In the genomic region with DNA sequence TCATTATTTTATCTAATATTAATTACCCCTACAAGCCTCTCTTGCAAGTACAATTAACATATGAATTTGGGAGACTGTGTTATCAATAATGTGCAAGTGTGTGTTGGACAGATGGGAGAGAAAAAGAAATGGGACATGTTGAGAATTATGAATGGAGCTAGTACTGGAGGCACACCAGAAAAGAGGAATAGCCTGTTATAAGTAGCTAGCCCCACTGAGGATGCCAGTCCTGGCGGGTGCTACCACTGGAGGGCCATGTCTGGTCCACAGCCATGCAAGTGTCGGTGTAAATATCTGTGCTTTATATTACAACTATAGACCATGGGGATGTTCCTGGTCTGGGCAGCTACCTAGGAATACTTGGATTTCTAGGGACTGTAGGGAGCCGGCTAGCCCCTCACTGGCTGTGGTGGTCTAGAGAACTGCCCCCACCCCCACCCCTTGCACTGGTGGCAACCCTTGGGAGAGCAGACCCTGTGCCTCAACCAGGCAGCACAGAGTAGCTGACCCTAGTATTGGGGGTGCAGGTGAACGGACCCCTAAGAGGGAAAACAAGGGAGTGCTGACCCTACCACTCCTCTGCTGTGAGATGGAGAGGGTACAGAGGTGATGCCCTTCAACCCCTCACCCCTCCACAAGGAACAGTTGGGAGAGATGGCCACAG, we compare ENCODE assay signal across 25 mouse cellular contexts. TPM values are rescaled to one million over a fixed set of nuclear protein-coding genes. Genes with fewer than 3 reads are reported as not detected.
A peak's percentile ranks its signal among the peaks of the same experiment; 100 is the strongest.
DNase-seq lines count a peak whose midpoint lies in the region; ATAC-seq lines count a peak whose summit lies in the region.
"Had no signal": no experiment of that assay in that cellular context is flagged by ENCODE, and none has a peak within 500 bp of the region (broad histone marks: within the 10 kb centered on the region; RNA-seq: fewer than 3 reads in every experiment).

No protein-coding gene starts in this region.

- no peaks in the 10 kb centered on the region for H3K9me3 ChIP-seq in hindbrain, embryonic 12.5 days (replicated peaks)
- no peaks in the 10 kb centered on the region for H3K9me3 ChIP-seq in hindbrain, embryonic 16.5 days (ENCODE audit: control insufficient read depth, low read length)
- no peaks in the 10 kb centered on the region for H3K9me3 ChIP-seq in midbrain, embryonic 12.5 days
- no peaks in the 10 kb centered on the region for H3K9me3 ChIP-seq in midbrain, embryonic 11.5 days (ENCODE audit: control insufficient read depth, low read length)
- H3K9me3 ChIP-seq in midbrain, embryonic 14.5 days (ENCODE audit: control insufficient read depth, low read length), result no peaks in the 10 kb centered on the region
- H3K9me3 ChIP-seq: embryonic facial prominence, embryonic 15.5 days; liver, embryonic 15.5 days; neural tube, embryonic 12.5 days had no signal

- 92% methylated on average over 4 of the region's 4 CpGs for WGBS in hindbrain, embryonic 12.5 days
- WGBS in hindbrain, embryonic 16.5 days, result 91% methylated on average over 4 of the region's 4 CpGs
- 93% methylated on average over 4 of the region's 4 CpGs for WGBS in midbrain, embryonic 12.5 days
- WGBS in midbrain, embryonic 11.5 days, result 88% methylated on average over 4 of the region's 4 CpGs
- WGBS in midbrain, embryonic 14.5 days, result 83% methylated on average over 4 of the region's 4 CpGs

- no peaks in the 10 kb centered on the region for H3K27me3 ChIP-seq in hindbrain, embryonic 12.5 days
- H3K27me3 ChIP-seq in hindbrain, embryonic 16.5 days (replicated peaks; ENCODE audit: control insufficient read depth, insufficient read depth, low read length), result no peaks in the 10 kb centered on the region
- no peaks in the 10 kb centered on the region for H3K27me3 ChIP-seq in midbrain, embryonic 12.5 days
- H3K27me3 ChIP-seq in midbrain, embryonic 11.5 days (ENCODE audit: control insufficient read depth, insufficient read depth, low read length), result no peaks in the 10 kb centered on the region
- no peaks in the 10 kb centered on the region for H3K27me3 ChIP-seq in midbrain, embryonic 14.5 days (ENCODE audit: control insufficient read depth, insufficient read depth, low read length)
- H3K27me3 ChIP-seq: embryonic facial prominence, embryonic 15.5 days; liver, embryonic 15.5 days; neural tube, embryonic 12.5 days had no signal

- no peak overlapping the region for H3K4me3 ChIP-seq in hindbrain, embryonic 12.5 days
- H3K4me3 ChIP-seq in hindbrain, embryonic 16.5 days (ENCODE audit: low read length), result no peak overlapping the region
- H3K4me3 ChIP-seq in midbrain, embryonic 12.5 days, result no peak overlapping the region
- no peak overlapping the region for H3K4me3 ChIP-seq in midbrain, embryonic 11.5 days (ENCODE audit: low read depth, low read length)
- H3K4me3 ChIP-seq in midbrain, embryonic 14.5 days (replicated peaks; ENCODE audit: low read depth, low read length), result no peak overlapping the region
- H3K4me3 ChIP-seq: embryonic facial prominence, embryonic 15.5 days; liver, embryonic 15.5 days; myocyte; neural tube, embryonic 12.5 days had no signal

- no peak overlapping the region for H3K4me2 ChIP-seq in hindbrain, embryonic 12.5 days (replicated peaks)
- no peak overlapping the region for H3K4me2 ChIP-seq in hindbrain, embryonic 16.5 days (ENCODE audit: low read length)
- H3K4me2 ChIP-seq in midbrain, embryonic 12.5 days (replicated peaks), result no peak overlapping the region
- no peak overlapping the region for H3K4me2 ChIP-seq in midbrain, embryonic 11.5 days
- no peak overlapping the region for H3K4me2 ChIP-seq in midbrain, embryonic 14.5 days (ENCODE audit: low read length)
- H3K4me2 ChIP-seq: embryonic facial prominence, embryonic 15.5 days; liver, embryonic 15.5 days; lung, embryonic 14.5 days; neural tube, embryonic 12.5 days had no signal

- no peaks in the 10 kb centered on the region for H3K36me3 ChIP-seq in hindbrain, embryonic 12.5 days
- H3K36me3 ChIP-seq in hindbrain, embryonic 16.5 days (ENCODE audit: control insufficient read depth, insufficient read depth, low read length), result no peaks in the 10 kb centered on the region
- H3K36me3 ChIP-seq in midbrain, embryonic 12.5 days, result no peaks in the 10 kb centered on the region
- H3K36me3 ChIP-seq in midbrain, embryonic 11.5 days (ENCODE audit: control insufficient read depth, insufficient read depth, low read length), result no peaks in the 10 kb centered on the region
- no peaks in the 10 kb centered on the region for H3K36me3 ChIP-seq in midbrain, embryonic 14.5 days (ENCODE audit: control insufficient read depth, insufficient read depth, low read length)
- H3K36me3 ChIP-seq: embryonic facial prominence, embryonic 15.5 days; liver, embryonic 15.5 days; neural tube, embryonic 12.5 days had no signal

- no peak overlapping the region for H3K27ac ChIP-seq in hindbrain, embryonic 12.5 days
- H3K27ac ChIP-seq in hindbrain, embryonic 16.5 days (ENCODE audit: low read depth, low read length), result no peak overlapping the region
- H3K27ac ChIP-seq in midbrain, embryonic 12.5 days (replicated peaks), result no peak overlapping the region
- no peak overlapping the region for H3K27ac ChIP-seq in midbrain, embryonic 11.5 days (ENCODE audit: low read depth, low read length)
- no peak overlapping the region for H3K27ac ChIP-seq in midbrain, embryonic 14.5 days (replicated peaks; ENCODE audit: low read depth, low read length)
- H3K27ac ChIP-seq: embryonic facial prominence, embryonic 15.5 days; liver, embryonic 15.5 days; neural tube, embryonic 12.5 days had no signal

- H3K9ac ChIP-seq in hindbrain, embryonic 12.5 days, result no peak overlapping the region
- H3K9ac ChIP-seq in hindbrain, embryonic 16.5 days (ENCODE audit: low read depth, low read length), result no peak overlapping the region
- no peak overlapping the region for H3K9ac ChIP-seq in midbrain, embryonic 12.5 days (replicated peaks)
- H3K9ac ChIP-seq in midbrain, embryonic 11.5 days (ENCODE audit: low read length), result no peak overlapping the region
- H3K9ac ChIP-seq in midbrain, embryonic 14.5 days (replicated peaks; ENCODE audit: low read length), result no peak overlapping the region
- H3K9ac ChIP-seq: embryonic facial prominence, embryonic 15.5 days; forebrain, postnatal 0 days; liver, embryonic 15.5 days; lung, embryonic 14.5 days; neural tube, embryonic 12.5 days had no signal

- H3K4me1 ChIP-seq in hindbrain, embryonic 12.5 days, result no peaks in the 10 kb centered on the region
- H3K4me1 ChIP-seq in hindbrain, embryonic 16.5 days (ENCODE audit: control insufficient read depth, insufficient read depth, low read depth, low read length), result no peaks in the 10 kb centered on the region
- H3K4me1 ChIP-seq in midbrain, embryonic 12.5 days, result no peaks in the 10 kb centered on the region
- no peaks in the 10 kb centered on the region for H3K4me1 ChIP-seq in midbrain, embryonic 11.5 days (ENCODE audit: control insufficient read depth, insufficient read depth, low read length)
- no peaks in the 10 kb centered on the region for H3K4me1 ChIP-seq in midbrain, embryonic 14.5 days (ENCODE audit: control insufficient read depth, insufficient read depth, low read length)
- H3K4me1 ChIP-seq: embryonic facial prominence, embryonic 15.5 days; liver, embryonic 15.5 days; neural tube, embryonic 12.5 days had no signal

- no peak for DNase-seq in midbrain, embryonic 11.5 days (ENCODE audit: low spot score, missing footprints)
- no peak for DNase-seq in midbrain, embryonic 14.5 days
- no peak for DNase-seq in frontal cortex, postnatal 14 days (ENCODE audit: low spot score in 2 of 2)
- DNase-seq in layer of hippocampus, adult 9-11 months, result no peak
- DNase-seq: adrenal gland, postnatal 25 days; B cell, adult 2 months; cerebellum, adult 18-20 months; cerebellum, postnatal 10 days; forebrain, postnatal 0 days; gastrocnemius, postnatal 10 days; kidney, postnatal 4 days; lung, embryonic 14.5 days; lung, postnatal 14 days; right cerebral cortex, adult 18-20 months; spleen, adult 18-20 months; thymus, adult 18-20 months; thymus, postnatal 25 days had no signal

- peak; percentile 40; the same call in 1 of the 2 replicates for ATAC-seq in hindbrain, embryonic 12.5 days (ENCODE audit: low FRiP score)
- ATAC-seq in hindbrain, embryonic 16.5 days, result no peak
- peak; percentile 44; the same call in 1 of the 2 replicates for ATAC-seq in midbrain, embryonic 12.5 days (ENCODE audit: low FRiP score, low read depth)
- ATAC-seq in midbrain, embryonic 11.5 days (ENCODE audit: low FRiP score), result no peak
- 0 out of 2 replicates have a peak, but pooled peaks have one; percentile 18 for ATAC-seq in midbrain, embryonic 14.5 days (ENCODE audit: low FRiP score, low TSS enrichment)
- ATAC-seq: forebrain, postnatal 0 days; intestine, postnatal 0 days had no signal

RNA-seq across cellular contexts. Expression of a gene that starts 21.1 kb away (rescaled TPM):
- polyA plus RNA-seq in hindbrain, embryonic 12.5 days (2016; fragmentation: Nextera tagmentation; extraction: Ambion mirVana), result 1.4 TPM in 2 replicates
- 8.2 and 11.2 TPM in 2 replicates for polyA plus RNA-seq in hindbrain, embryonic 16.5 days (2015; fragmentation: Nextera tagmentation; extraction: Ambion mirVana)
- polyA plus RNA-seq in midbrain, embryonic 12.5 days (2016; fragmentation: Nextera tagmentation; extraction: Ambion mirVana), result 1.2 and 1.3 TPM in 2 replicates
- 0.46 and 0.71 TPM in 2 replicates for polyA plus RNA-seq in midbrain, embryonic 11.5 days (2014; fragmentation: Nextera tagmentation; extraction: Ambion mirVana)
- 5.1 and 5.7 TPM in 2 replicates for polyA plus RNA-seq in midbrain, embryonic 14.5 days (2014; fragmentation: Nextera tagmentation; extraction: Ambion mirVana)
- polyA plus RNA-seq: myocyte had no signal

Comparison
In these comparisons a context has a peak if more than half of its experiments do, and no peak if none do; other contexts are left out.
1. ATAC-seq: peak in hindbrain, embryonic 12.5 days (single experiment), midbrain, embryonic 12.5 days (single experiment) and midbrain, embryonic 14.5 days (single experiment); none in hindbrain, embryonic 16.5 days (single experiment) and midbrain, embryonic 11.5 days (single experiment).